Mouse (Mus musculus): Measurements from ENCODE around the gene Rap1gap2.

DNA sequence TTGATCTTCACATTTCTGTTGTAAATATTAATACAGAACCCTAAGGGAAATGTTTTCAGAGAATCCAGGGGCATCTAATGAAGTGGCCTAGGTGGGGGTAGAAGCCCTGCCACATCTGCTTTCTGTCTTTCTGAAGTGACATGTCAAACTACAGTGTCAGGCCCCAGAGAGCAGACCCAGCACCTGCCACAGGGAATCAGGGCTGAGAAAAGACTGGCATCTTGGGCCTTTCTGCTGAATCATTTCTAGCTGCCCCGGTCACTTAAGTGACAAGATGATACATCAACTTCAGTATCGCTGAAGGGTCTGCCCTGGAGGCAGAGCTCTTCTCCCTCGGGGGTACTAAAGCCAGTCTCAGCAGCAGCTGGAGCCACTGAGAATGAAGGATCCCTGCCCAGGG, 111.7 kb downstream of the Rap1gap2 start:
- TF ChIP-seq CTCF (IDR thresholded peaks at IDR 0.05; ENCODE audit: low read depth) (no peak), EP300 (IDR thresholded peaks at IDR 0.05; ENCODE audit: low read depth) (no peak)

All from liver, postnatal 0 days (tissue).